Mouse (Mus musculus): ENCODE results near the gene Tmem191c. TPM values are rescaled to one million over a fixed set of nuclear protein-coding genes. Genes with fewer than 3 reads are reported as not detected.

The Tmem191c gene
- polyA plus RNA-seq, 1 experiment from 2014 or later, result 15.4 TPM

- H3K36me3 ChIP-seq (ENCODE audit: poor library complexity, severe bottlenecking), result no peaks in the 10 kb centered on the region
- no peak overlapping the region for H3K9ac ChIP-seq
- no peaks in the 10 kb centered on the region for H3K27me3 ChIP-seq
- no peak overlapping the region for H3K27ac ChIP-seq
- H3K4me1 ChIP-seq, result no peaks in the 10 kb centered on the region
- H3K9me3 ChIP-seq (replicated peaks), result peaks cover 7% of the 10 kb centered on the region; the same call in 1 of the 2 replicates
- H3K4me2 ChIP-seq, result no peak overlapping the region
- WGBS, result 96% methylated on average over 5 of the region's 5 CpGs
- H3K4me3 ChIP-seq, result no peak overlapping the region
- no peak for ATAC-seq
These were observed 6.0 kb upstream of the Tmem191c start for GRCm38 (mm10) chr16:17269872-17270271.

GRCm38 (mm10) chr16:17271124-17271523 lies 4.8 kb upstream of the Tmem191c start:
- Histone ChIP-seq H3K9me3 (replicated peaks) (peaks cover 7% of the 10 kb centered on the region; the same call in 1 of the 2 replicates), H3K4me3 (no peak overlapping the region), H3K36me3 (ENCODE audit: poor library complexity, severe bottlenecking) (no peaks in the 10 kb centered on the region), H3K27me3 (no peaks in the 10 kb centered on the region), H3K27ac (no peak overlapping the region), H3K4me1 (0 out of 2 replicates have a peak, but pooled peaks cover under 1% of the 10 kb centered on the region), H3K9ac (no peak overlapping the region), H3K4me2 (no peak overlapping the region)
- ATAC-seq, result no peak
- 79% methylated on average over 4 of the region's 4 CpGs for WGBS

- Histone ChIP-seq H3K4me2 (no peak overlapping the region), H3K27ac (no peak overlapping the region), H3K9me3 (replicated peaks) (peaks cover 7% of the 10 kb centered on the region; the same call in 1 of the 2 replicates), H3K9ac (no peak overlapping the region), H3K4me1 (peaks cover 7% of the 10 kb centered on the region), H3K27me3 (peaks cover 5% of the 10 kb centered on the region), H3K36me3 (ENCODE audit: poor library complexity, severe bottlenecking) (no peaks in the 10 kb centered on the region), H3K4me3 (no peak overlapping the region)
- ATAC-seq, result no peak
- WGBS, result 75% methylated on average over 6 of the region's 6 CpGs
These were observed 4.0 kb upstream of the Tmem191c start for GRCm38 (mm10) chr16:17271856-17272255.

- H3K9me3 ChIP-seq (replicated peaks), result no peaks in the 10 kb centered on the region
- peak overlapping the region; percentile 62 for H3K27ac ChIP-seq
- H3K36me3 ChIP-seq (ENCODE audit: poor library complexity, severe bottlenecking), result peaks cover 27% of the 10 kb centered on the region
- peaks cover 23% of the 10 kb centered on the region for H3K4me1 ChIP-seq
- under 1% methylated on average over 61 of the region's 62 CpGs for WGBS
- peak overlapping the region; percentile 90 for H3K4me2 ChIP-seq
- peak overlapping the region; percentile 61 for H3K9ac ChIP-seq
- ATAC-seq, result peak; percentile 88
- H3K4me3 ChIP-seq, result peak overlapping the region; percentile 49
- peaks cover 34% of the 10 kb centered on the region for H3K27me3 ChIP-seq
These were observed 581 bp downstream of the Tmem191c start for GRCm38 (mm10) chr16:17276164-17277151.

- WGBS, result 3% methylated on average over 61 of the region's 61 CpGs
- Histone ChIP-seq H3K9ac (peak overlapping the region; percentile 51), H3K27ac (no peak overlapping the region), H3K4me2 (peak overlapping the region; percentile 90), H3K9me3 (replicated peaks) (no peaks in the 10 kb centered on the region), H3K4me3 (peak overlapping the region; percentile 49), H3K4me1 (peaks cover 23% of the 10 kb centered on the region), H3K36me3 (ENCODE audit: poor library complexity, severe bottlenecking) (peaks cover 39% of the 10 kb centered on the region), H3K27me3 (peaks cover 34% of the 10 kb centered on the region)
- peak; percentile 46 for ATAC-seq
These were observed 1.7 kb downstream of the Tmem191c start for GRCm38 (mm10) chr16:17277342-17278211.

- peaks cover 68% of the 10 kb centered on the region for H3K36me3 ChIP-seq (ENCODE audit: poor library complexity, severe bottlenecking)
- 92% methylated on average over 11 of the region's 11 CpGs for whole genome bisulfite sequencing
- peaks cover 23% of the 10 kb centered on the region for H3K4me1 ChIP-seq
- H3K9me3 ChIP-seq (replicated peaks), result no peaks in the 10 kb centered on the region
- peaks cover 34% of the 10 kb centered on the region for H3K27me3 ChIP-seq
- H3K9ac ChIP-seq, result no peak overlapping the region
- no peak for ATAC-seq
- H3K27ac ChIP-seq, result no peak overlapping the region
- no peak overlapping the region for H3K4me2 ChIP-seq
- no peak overlapping the region for H3K4me3 ChIP-seq
These were observed 4.6 kb downstream of the Tmem191c start for GRCm38 (mm10) chr16:17280471-17280870.

- no peak overlapping the region for H3K27ac ChIP-seq
- H3K27me3 ChIP-seq, result peaks cover 17% of the 10 kb centered on the region
- no peak for ATAC-seq
- WGBS, result 83% methylated on average over 6 of the region's 6 CpGs
- no peak overlapping the region for H3K9ac ChIP-seq
- H3K9me3 ChIP-seq (replicated peaks), result no peaks in the 10 kb centered on the region
- peaks cover 2% of the 10 kb centered on the region for H3K4me1 ChIP-seq
- H3K4me2 ChIP-seq, result no peak overlapping the region
- no peak overlapping the region for H3K4me3 ChIP-seq
- peaks cover 93% of the 10 kb centered on the region for H3K36me3 ChIP-seq (ENCODE audit: poor library complexity, severe bottlenecking)
These were observed 7.3 kb downstream of the Tmem191c start for GRCm38 (mm10) chr16:17283151-17283550.

- Histone ChIP-seq H3K36me3 (ENCODE audit: poor library complexity, severe bottlenecking) (peaks cover 88% of the 10 kb centered on the region), H3K4me3 (no peak overlapping the region), H3K4me2 (no peak overlapping the region), H3K9ac (no peak overlapping the region), H3K27me3 (no peaks in the 10 kb centered on the region), H3K9me3 (replicated peaks) (no peaks in the 10 kb centered on the region), H3K4me1 (no peaks in the 10 kb centered on the region), H3K27ac (no peak overlapping the region)
- no peak for ATAC-seq
- WGBS, result 94% methylated on average over 2 of the region's 2 CpGs
These were observed 11.2 kb downstream of the Tmem191c start for GRCm38 (mm10) chr16:17287103-17287502.

- Histone ChIP-seq H3K27me3 (no peaks in the 10 kb centered on the region), H3K4me2 (no peak overlapping the region), H3K4me3 (no peak overlapping the region), H3K27ac (no peak overlapping the region), H3K36me3 (ENCODE audit: poor library complexity, severe bottlenecking) (peaks cover 79% of the 10 kb centered on the region), H3K4me1 (no peaks in the 10 kb centered on the region), H3K9ac (no peak overlapping the region), H3K9me3 (replicated peaks) (no peaks in the 10 kb centered on the region)
- ATAC-seq, result no peak
- WGBS, result 98% methylated on average over 2 of the region's 2 CpGs
These were observed 15.1 kb downstream of the Tmem191c start for GRCm38 (mm10) chr16:17291016-17291415.

- Histone ChIP-seq H3K4me2 (no peak overlapping the region), H3K9ac (no peak overlapping the region), H3K4me1 (no peaks in the 10 kb centered on the region), H3K36me3 (ENCODE audit: poor library complexity, severe bottlenecking) (peaks cover 79% of the 10 kb centered on the region), H3K9me3 (replicated peaks) (no peaks in the 10 kb centered on the region), H3K4me3 (no peak overlapping the region), H3K27me3 (no peaks in the 10 kb centered on the region), H3K27ac (no peak overlapping the region)
- WGBS, result 6% methylated on average over 2 of the region's 2 CpGs
- peak; percentile 53; the same call in 1 of the 2 replicates for ATAC-seq
These were observed 16.9 kb downstream of the Tmem191c start for GRCm38 (mm10) chr16:17292751-17293150.

GRCm38 (mm10) chr16:17300818-17301217 lies 24.9 kb downstream of the Tmem191c start:
- Histone ChIP-seq H3K27ac (no peak overlapping the region), H3K4me3 (no peak overlapping the region), H3K9me3 (replicated peaks) (no peaks in the 10 kb centered on the region), H3K27me3 (no peaks in the 10 kb centered on the region), H3K4me2 (no peak overlapping the region), H3K9ac (no peak overlapping the region), H3K4me1 (no peaks in the 10 kb centered on the region), H3K36me3 (ENCODE audit: poor library complexity, severe bottlenecking) (peaks cover 95% of the 10 kb centered on the region)
- no peak for ATAC-seq
- WGBS, result 97% methylated on average over 3 of the region's 3 CpGs

Data from forebrain, embryonic 13.5 days (tissue).